Comparison of ENCODE assay signal across 12 mouse cellular contexts in the genomic region with DNA sequence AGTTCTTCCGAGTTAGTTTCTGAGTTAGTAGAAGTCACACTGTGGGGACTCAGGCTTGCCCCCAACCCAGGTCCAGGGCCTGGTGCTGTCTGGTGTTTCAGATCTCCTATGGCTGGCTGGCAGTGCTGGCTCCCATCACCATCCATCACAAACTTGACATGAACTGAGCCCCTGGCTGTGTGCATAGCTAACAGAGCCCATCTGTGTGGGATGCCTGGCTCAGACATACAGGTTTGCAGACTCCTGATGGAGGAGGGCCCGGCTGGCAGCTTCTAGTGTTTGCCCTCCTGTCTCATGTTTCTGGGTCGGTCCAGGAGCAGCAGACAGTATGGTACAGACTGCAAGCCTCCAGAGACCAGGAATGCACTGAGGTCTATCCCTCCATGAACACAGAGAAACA.
DNase-seq lines count a peak whose midpoint lies in the region; ATAC-seq lines count a peak whose summit lies in the region.
"Had no signal": no experiment of that assay in that cellular context is flagged by ENCODE, and none has a peak within 500 bp of the region (broad histone marks: within the 10 kb centered on the region; RNA-seq: fewer than 3 reads in every experiment).

No protein-coding gene starts in this region.

- no peak overlapping the region for H3K4me3 ChIP-seq in heart, embryonic 11.5 days (ENCODE audit: low read depth, low read length)
- no peak overlapping the region for H3K4me3 ChIP-seq in liver, embryonic 12.5 days
- no peak overlapping the region for H3K4me3 ChIP-seq in hindbrain, embryonic 11.5 days (ENCODE audit: low read depth, low read length)
- H3K4me3 ChIP-seq in neural tube, embryonic 13.5 days, result no peak overlapping the region
- H3K4me3 ChIP-seq: midbrain, embryonic 12.5 days had no signal

- peak overlapping the region; percentile 37; the same call in 1 of the 2 replicates for H3K27ac ChIP-seq in heart, embryonic 11.5 days (ENCODE audit: low read depth, low read length)
- H3K27ac ChIP-seq in liver, embryonic 12.5 days, result 0 out of 2 replicates have a peak overlapping the region, but pooled peaks have one; percentile 20
- peak overlapping the region; percentile 17; the same call in 1 of the 2 replicates for H3K27ac ChIP-seq in hindbrain, embryonic 11.5 days (ENCODE audit: low read depth, low read length)
- H3K27ac ChIP-seq in neural tube, embryonic 13.5 days (replicated peaks), result peak overlapping the region; percentile 57
- H3K27ac ChIP-seq: liver, embryonic 14.5 days; midbrain, embryonic 12.5 days had no signal

- H3K9ac ChIP-seq in heart, embryonic 11.5 days (ENCODE audit: low read depth, low read length), result no peak overlapping the region
- no peak overlapping the region for H3K9ac ChIP-seq in liver, embryonic 12.5 days
- no peak overlapping the region for H3K9ac ChIP-seq in hindbrain, embryonic 11.5 days (ENCODE audit: low read depth, low read length)
- H3K9ac ChIP-seq in neural tube, embryonic 13.5 days, result 0 out of 2 replicates have a peak overlapping the region, but pooled peaks have one; percentile 1
- H3K9ac ChIP-seq: liver, embryonic 14.5 days; midbrain, embryonic 12.5 days had no signal

- no peak for DNase-seq in heart, adult 11 months
- DNase-seq in liver, result no peak
- peak; percentile 36 for DNase-seq in hindbrain, embryonic 11.5 days (ENCODE audit: low spot score)
- no peak for DNase-seq in thymus, postnatal 0 days (ENCODE audit: low spot score)
- no peak for DNase-seq in adrenal gland, adult 2 months
- DNase-seq: cerebellum, adult 18-20 months; thymus, postnatal 25 days had no signal

- H3K36me3 ChIP-seq in heart, embryonic 11.5 days (ENCODE audit: control insufficient read depth, insufficient read depth, low read length), result no peaks in the 10 kb centered on the region
- H3K36me3 ChIP-seq in liver, embryonic 12.5 days, result no peaks in the 10 kb centered on the region
- no peaks in the 10 kb centered on the region for H3K36me3 ChIP-seq in hindbrain, embryonic 11.5 days (ENCODE audit: control insufficient read depth, insufficient read depth, low read length)
- H3K36me3 ChIP-seq in neural tube, embryonic 13.5 days, result no peaks in the 10 kb centered on the region
- H3K36me3 ChIP-seq: midbrain, embryonic 12.5 days had no signal

- WGBS in heart, embryonic 11.5 days (ENCODE audit: insufficient replicate concordance), result 48% methylated on average over 3 of the region's 3 CpGs
- WGBS in liver, embryonic 12.5 days (ENCODE audit: insufficient replicate concordance), result 60% methylated on average over 3 of the region's 3 CpGs
- WGBS in hindbrain, embryonic 11.5 days, result 49% methylated on average over 3 of the region's 3 CpGs
- WGBS in neural tube, embryonic 13.5 days, result 38% methylated on average over 3 of the region's 3 CpGs

- ATAC-seq in heart, embryonic 11.5 days (replicated peaks; ENCODE audit: insufficient number of reproducible peaks, low FRiP score, low TSS enrichment), result no peak
- no peak for ATAC-seq in liver, embryonic 12.5 days
- no peak for ATAC-seq in hindbrain, embryonic 11.5 days (ENCODE audit: low FRiP score)
- ATAC-seq in neural tube, embryonic 13.5 days (ENCODE audit: low read depth), result peak; percentile 23; the same call in 1 of the 2 replicates

- peaks cover 27% of the 10 kb centered on the region for H3K4me1 ChIP-seq in heart, embryonic 11.5 days (ENCODE audit: control insufficient read depth, insufficient read depth, low read length)
- no peaks in the 10 kb centered on the region for H3K4me1 ChIP-seq in liver, embryonic 12.5 days
- H3K4me1 ChIP-seq in hindbrain, embryonic 11.5 days (replicated peaks; ENCODE audit: control insufficient read depth, insufficient read depth, low read length), result peaks cover 15% of the 10 kb centered on the region
- H3K4me1 ChIP-seq in neural tube, embryonic 13.5 days (replicated peaks), result peaks cover 56% of the 10 kb centered on the region

- no peak overlapping the region for H3K4me2 ChIP-seq in heart, embryonic 11.5 days
- H3K4me2 ChIP-seq in liver, embryonic 12.5 days, result no peak overlapping the region
- no peak overlapping the region for H3K4me2 ChIP-seq in hindbrain, embryonic 11.5 days (replicated peaks; ENCODE audit: low read depth, low read length)
- H3K4me2 ChIP-seq in neural tube, embryonic 13.5 days, result no peak overlapping the region
- H3K4me2 ChIP-seq: midbrain, embryonic 12.5 days had no signal

- H3K27me3 ChIP-seq in heart, embryonic 11.5 days (ENCODE audit: control insufficient read depth, insufficient read depth, low read length), result no peaks in the 10 kb centered on the region
- no peaks in the 10 kb centered on the region for H3K27me3 ChIP-seq in liver, embryonic 12.5 days (replicated peaks)
- 0 out of 2 replicates have a peak, but pooled peaks cover 2% of the 10 kb centered on the region for H3K27me3 ChIP-seq in hindbrain, embryonic 11.5 days (ENCODE audit: control insufficient read depth, insufficient read depth, low read length)
- H3K27me3 ChIP-seq in neural tube, embryonic 13.5 days, result peaks cover 11% of the 10 kb centered on the region; the same call in 1 of the 2 replicates

- no peaks in the 10 kb centered on the region for H3K9me3 ChIP-seq in heart, embryonic 11.5 days (replicated peaks; ENCODE audit: control insufficient read depth, low read length)
- H3K9me3 ChIP-seq in liver, embryonic 12.5 days (replicated peaks), result no peaks in the 10 kb centered on the region
- H3K9me3 ChIP-seq in hindbrain, embryonic 11.5 days (ENCODE audit: control insufficient read depth, low read length), result no peaks in the 10 kb centered on the region
- no peaks in the 10 kb centered on the region for H3K9me3 ChIP-seq in neural tube, embryonic 13.5 days
- H3K9me3 ChIP-seq: midbrain, embryonic 12.5 days had no signal
